Mouse (Mus musculus) cortical plate, adult 2 months (tissue): Measurements from ENCODE around the gene Srrm3. TPM values are rescaled to one million over a fixed set of nuclear protein-coding genes. Genes with fewer than 3 reads are reported as not detected.

ENCODE experiments used
- H3K27ac ChIP-seq: fragments of 200-500 bp; 2 replicates; pipeline ENCODE4 v1.5.1; 2012; ENCODE audit warnings: low read length, control low read depth, inconsistent platforms; ENCODE audit not compliant: insufficient read depth
- H3K4me1 ChIP-seq: fragments of 200-500 bp; 2 replicates; pipeline ENCODE4 v1.6.1; 2011; ENCODE audit warnings: low read length; ENCODE audit not compliant: control insufficient read depth, insufficient read depth
- H3K4me3 ChIP-seq: fragments of 200-500 bp; 2 replicates; pipeline ENCODE4 v1.5.1; 2011; ENCODE audit warnings: mild to moderate bottlenecking, low read length, control low read depth; ENCODE audit not compliant: insufficient read depth
- CTCF ChIP-seq: fragments of 200-500 bp; IDR thresholded peaks from 2 replicates; pipeline ENCODE4 v1.5.1; 2011; ENCODE audit warnings: mild to moderate bottlenecking, control low read depth, low read length; ENCODE audit not compliant: insufficient read depth; ENCODE audit errors: extremely low read depth
- POLR2A ChIP-seq: fragments of 200-500 bp; IDR thresholded peaks from 2 replicates; pipeline ENCODE4 v1.6.1; 2011; ENCODE audit warnings: mild to moderate bottlenecking, low read length, control low read depth; ENCODE audit not compliant: insufficient read depth; ENCODE audit errors: extremely low read depth
- polyA plus RNA-seq: library from polyadenylated mRNA; depleted of rRNA; stranded (reverse); fragments of >200 nt; gene quantifications from 2 replicates; pipeline ENCODE4 v1.2.3, GENCODE M21; 2012

The Srrm3 gene
- polyA plus RNA-seq, 1 experiment, result 80.9 TPM

DNA sequence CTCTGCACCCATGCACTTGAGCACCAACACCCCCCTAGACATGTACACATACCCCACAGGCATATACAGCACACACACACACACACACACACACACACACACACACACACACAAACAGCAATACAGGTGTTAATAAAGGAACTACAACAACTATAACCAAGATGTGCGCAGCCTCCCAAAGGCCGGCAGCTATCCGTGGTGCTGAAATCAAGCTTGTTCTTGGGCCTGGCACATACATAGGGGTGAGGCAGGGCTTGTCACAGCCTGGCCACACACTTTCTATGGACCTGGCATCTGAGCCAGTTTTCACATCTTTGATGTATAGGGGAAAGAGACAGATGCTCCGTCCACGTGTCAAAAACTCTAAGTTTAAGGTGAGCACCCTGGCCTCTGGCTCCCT lies 36.7 kb downstream of the Srrm3 start:
- Histone ChIP-seq H3K4me3 (no peak overlapping the region), H3K27ac (no peak overlapping the region), H3K4me1 (peaks cover 7% of the 10 kb centered on the region)
- TF ChIP-seq POLR2A (no peak), CTCF (no peak)

DNA sequence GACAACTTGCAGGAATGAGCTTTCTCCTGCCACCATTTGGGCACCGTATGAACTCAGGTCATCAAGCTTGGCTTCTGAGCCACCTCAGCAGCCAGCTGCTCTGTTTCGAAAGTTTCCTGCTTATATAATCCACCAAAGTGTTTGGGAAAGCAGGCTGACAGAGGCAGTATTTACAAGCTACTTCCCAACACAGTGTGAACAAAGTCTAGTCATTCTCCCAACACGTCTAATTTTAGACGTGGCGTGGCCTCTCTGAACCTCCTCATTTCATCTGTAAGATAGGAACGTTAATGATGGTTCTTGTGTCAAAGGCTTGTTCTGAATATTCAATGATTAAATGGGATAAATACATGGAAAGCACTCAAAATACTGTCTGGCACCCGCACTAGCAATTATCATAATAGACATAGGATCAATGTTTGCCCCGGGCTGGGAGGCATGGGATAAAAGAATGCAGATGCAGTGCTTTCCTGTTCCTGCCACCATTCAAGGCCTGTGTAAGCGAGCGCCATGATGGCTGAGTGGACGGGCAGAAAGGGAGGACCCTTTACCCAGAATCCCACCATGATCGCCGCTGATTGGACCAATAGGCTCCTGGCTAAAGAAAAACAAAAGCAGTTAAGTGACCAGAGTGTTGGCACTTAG lies 39.1 kb downstream of the Srrm3 start:
- no peak overlapping the region for H3K27ac ChIP-seq
- peaks cover 10% of the 10 kb centered on the region for H3K4me1 ChIP-seq
- H3K4me3 ChIP-seq, result no peak overlapping the region
- TF ChIP-seq POLR2A, result no peak
- TF ChIP-seq CTCF, result no peak

DNA sequence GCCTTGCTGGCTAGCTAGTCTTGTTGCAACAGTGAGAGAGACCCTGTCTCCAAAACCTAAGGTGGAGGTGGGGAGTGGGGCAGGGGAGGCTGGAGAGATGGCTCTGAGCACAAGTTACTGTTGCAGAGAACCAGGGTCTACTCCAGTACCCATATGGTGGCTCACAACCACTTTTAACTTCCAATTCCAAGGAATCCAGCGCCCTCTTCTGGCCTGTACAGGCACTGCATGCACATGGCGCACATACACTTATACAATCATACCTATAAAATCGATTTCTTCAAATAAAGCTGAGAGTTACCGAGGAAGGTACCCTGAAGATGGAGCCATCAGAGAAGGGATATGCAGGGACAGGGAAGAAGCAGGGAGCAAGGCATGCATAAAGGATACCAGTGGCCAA lies 40.8 kb downstream of the Srrm3 start:
- Histone ChIP-seq H3K27ac (no peak overlapping the region), H3K4me1 (peaks cover 12% of the 10 kb centered on the region), H3K4me3 (no peak overlapping the region)
- no peak for TF ChIP-seq POLR2A
- 0 out of 2 replicates have a peak, but pooled peaks have one; percentile 24 for TF ChIP-seq CTCF

DNA sequence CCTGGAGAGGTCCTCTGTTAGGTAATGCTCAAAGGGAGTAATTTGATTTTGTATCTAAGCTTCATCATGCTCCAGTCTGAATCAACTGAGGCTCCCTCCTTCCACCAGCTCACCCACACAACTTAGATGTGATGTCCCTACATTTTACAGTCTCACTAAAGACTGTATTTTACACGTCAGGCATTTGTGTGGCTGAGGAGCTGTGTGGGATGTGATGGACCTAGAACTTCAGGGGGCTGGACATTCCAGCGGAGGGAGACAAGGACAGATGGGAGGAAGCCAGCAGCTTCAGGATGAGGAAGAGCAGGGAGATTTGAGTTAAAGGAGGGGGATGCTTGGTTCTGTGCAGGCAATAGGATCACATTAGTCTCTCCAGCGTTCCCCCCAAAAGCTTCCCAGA lies 41.2 kb downstream of the Srrm3 start:
- Histone ChIP-seq H3K4me1 (peaks cover 12% of the 10 kb centered on the region), H3K4me3 (no peak overlapping the region), H3K27ac (no peak overlapping the region)
- TF ChIP-seq CTCF (no peak), POLR2A (no peak)

DNA sequence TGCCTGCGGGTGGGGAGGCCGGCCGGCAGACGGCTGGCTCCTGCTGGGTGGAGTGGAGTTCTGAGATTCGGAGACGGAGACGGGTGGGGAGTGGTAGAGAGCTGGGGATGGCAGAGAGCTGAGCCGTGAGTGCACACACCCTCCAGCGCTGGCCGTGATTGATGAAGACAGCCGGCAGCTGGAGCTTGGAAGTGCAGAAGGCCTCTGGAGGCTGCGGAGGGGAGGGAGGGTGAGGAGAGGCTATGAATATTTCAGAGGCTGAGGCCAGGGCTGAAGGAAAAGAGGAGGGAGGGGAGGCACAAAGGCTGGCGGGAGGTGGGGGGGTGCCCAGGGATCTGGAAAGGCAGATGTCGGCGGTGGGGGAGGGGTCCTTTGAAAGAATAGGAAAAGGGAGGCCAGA lies 44.3 kb downstream of the Srrm3 start:
- Histone ChIP-seq H3K4me1 (peaks cover 9% of the 10 kb centered on the region), H3K4me3 (no peak overlapping the region), H3K27ac (no peak overlapping the region)
- no peak for TF ChIP-seq CTCF
- TF ChIP-seq POLR2A, result no peak

DNA sequence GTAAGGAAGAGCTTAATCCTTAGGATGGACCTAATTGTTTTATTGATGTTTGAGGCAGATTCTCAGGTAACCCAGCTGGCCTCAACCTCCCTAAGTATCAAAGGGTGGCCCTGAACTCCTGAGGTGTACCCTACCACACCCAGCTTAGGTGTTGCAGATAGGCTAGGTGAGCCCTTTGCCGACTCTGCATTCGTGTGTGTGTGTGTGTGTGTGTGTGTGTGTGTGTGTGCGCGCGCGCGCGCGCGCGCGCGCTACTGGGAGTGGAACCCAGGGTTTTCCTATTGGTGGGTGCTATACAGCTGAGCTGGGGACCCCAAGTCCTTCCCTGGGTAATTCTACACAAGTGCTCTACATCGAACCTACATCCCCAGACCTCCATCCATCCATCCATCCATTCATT lies 44.8 kb downstream of the Srrm3 start:
- TF ChIP-seq POLR2A (no peak), CTCF (no peak)
- Histone ChIP-seq H3K27ac (no peak overlapping the region), H3K4me1 (peaks cover 9% of the 10 kb centered on the region), H3K4me3 (no peak overlapping the region)

DNA sequence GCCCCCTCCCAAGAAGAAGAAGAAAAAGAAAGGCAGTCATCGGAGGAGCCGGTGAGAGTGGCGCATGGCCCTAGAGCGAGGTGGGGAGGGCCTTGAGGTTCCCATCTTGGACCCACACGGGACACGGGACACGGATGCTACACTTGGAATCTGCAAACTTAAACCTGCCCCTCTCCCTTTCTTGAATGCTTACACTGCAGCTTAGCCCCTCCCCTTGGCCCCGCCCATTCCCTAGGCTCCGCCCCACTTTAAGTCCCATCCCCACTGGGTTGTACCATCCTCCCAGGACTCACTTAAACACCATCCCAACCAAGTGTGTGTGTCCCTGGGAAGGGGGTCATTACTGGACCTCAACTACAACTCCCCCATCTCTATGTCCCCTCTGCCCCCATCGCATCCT lies 45.7 kb downstream of the Srrm3 start:
- TF ChIP-seq CTCF, result no peak
- no peak for TF ChIP-seq POLR2A
- Histone ChIP-seq H3K4me3 (no peak overlapping the region), H3K4me1 (peaks cover 9% of the 10 kb centered on the region), H3K27ac (no peak overlapping the region)

DNA sequence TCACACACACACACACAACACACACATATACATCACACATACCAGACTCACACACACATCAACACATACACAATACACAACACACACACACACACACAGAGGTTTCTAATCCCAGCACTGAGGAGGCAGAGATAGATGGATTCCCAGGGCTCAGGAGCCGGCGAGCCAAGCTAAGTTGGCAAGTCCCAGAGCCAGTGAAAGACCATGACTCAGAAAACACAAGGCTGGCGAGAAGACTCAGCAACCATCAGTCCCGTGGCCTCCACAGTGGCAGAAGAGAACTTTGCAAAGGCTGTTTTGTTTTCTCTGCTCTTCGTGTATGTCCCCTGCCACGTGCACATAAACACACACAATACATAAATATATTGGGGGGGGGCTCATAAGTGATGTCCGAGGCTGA lies 47.0 kb downstream of the Srrm3 start:
- Histone ChIP-seq H3K4me1 (peaks cover 7% of the 10 kb centered on the region), H3K4me3 (no peak overlapping the region), H3K27ac (no peak overlapping the region)
- TF ChIP-seq POLR2A (no peak), CTCF (no peak)

DNA sequence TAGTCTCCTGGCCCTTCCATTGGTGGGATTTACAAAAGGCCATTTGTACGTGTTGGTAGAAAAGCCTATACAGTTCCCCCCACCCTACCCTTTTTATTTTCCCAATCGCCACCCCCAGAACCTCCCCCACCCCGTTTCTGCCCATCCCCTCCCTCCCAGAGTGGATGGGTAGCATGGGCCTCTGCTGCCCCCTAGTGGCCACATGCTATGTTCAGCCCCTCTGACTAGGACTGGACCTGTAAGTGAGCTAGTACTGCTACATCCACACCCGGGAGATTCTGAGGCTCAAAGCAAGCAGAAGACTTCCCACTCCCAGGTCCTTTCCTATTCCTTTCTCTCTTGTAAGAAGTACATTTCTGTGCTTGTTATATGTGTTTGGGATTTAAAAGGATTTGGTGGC lies 48.5 kb downstream of the Srrm3 start:
- peak; percentile 84 for TF ChIP-seq CTCF
- no peak for TF ChIP-seq POLR2A
- Histone ChIP-seq H3K4me3 (no peak overlapping the region), H3K27ac (no peak overlapping the region), H3K4me1 (peaks cover 5% of the 10 kb centered on the region)

DNA sequence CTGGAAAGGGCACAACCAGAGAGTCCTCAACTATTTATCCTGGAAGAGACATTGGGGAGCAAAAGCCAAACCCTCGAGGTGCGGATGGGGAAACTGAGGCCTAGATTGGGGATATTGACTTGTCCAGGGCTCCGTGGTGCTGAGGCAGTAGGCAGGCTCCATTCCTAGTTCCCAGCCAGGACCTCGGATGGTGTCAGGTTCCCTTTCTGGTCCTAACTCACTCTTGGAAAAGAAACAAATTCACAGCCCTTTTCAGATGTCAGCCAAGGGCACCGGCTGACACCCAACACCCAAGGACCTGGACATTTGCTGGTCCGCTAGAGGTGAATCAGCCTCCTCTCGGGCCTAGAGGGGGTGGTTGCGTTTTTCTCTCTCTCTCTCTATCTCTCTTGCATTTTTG lies 60.0 kb downstream of the Srrm3 start:
- no peak for TF ChIP-seq CTCF
- TF ChIP-seq POLR2A, result no peak
- no peaks in the 10 kb centered on the region for H3K4me1 ChIP-seq
- no peak overlapping the region for H3K4me3 ChIP-seq
- no peak overlapping the region for H3K27ac ChIP-seq
